Mouse (Mus musculus) intestine, postnatal 0 days (tissue): Measurements from ENCODE around the gene Alyref. TPM values are rescaled to one million over a fixed set of nuclear protein-coding genes. Genes with fewer than 3 reads are reported as not detected.

Source experiments
- ATAC-seq: fragments of 200-750 bp; cut with Nextera tagmentation; 2 replicates; pipeline ENCODE4 v1.8.0; 2017; ENCODE audit warnings: mild to moderate bottlenecking, moderate TSS enrichment, moderate library complexity
- H3K27ac ChIP-seq: fragments of 300-500 bp; sonication (generic); 2 replicates; pipeline ENCODE4 v1.5.1; 2014; ENCODE audit warnings: mild to moderate bottlenecking, low read depth, low read length, moderate library complexity
- H3K27me3 ChIP-seq: fragments of 300-500 bp; sonication (generic); replicated peaks from 2 replicates; pipeline ENCODE4 v1.6.1; 2014; ENCODE audit warnings: low read length, mixed read lengths; ENCODE audit not compliant: control insufficient read depth, insufficient read depth
- H3K36me3 ChIP-seq: fragments of 300-500 bp; sonication (generic); 2 replicates; pipeline ENCODE4 v1.6.1; 2014; ENCODE audit warnings: mild to moderate bottlenecking, moderate library complexity; ENCODE audit not compliant: control insufficient read depth, insufficient read depth
- H3K4me1 ChIP-seq: fragments of 300-500 bp; sonication (generic); replicated peaks from 2 replicates; pipeline ENCODE4 v1.6.1; 2014; ENCODE audit warnings: antibody characterized with exemption, low read length, mixed read lengths; ENCODE audit not compliant: control insufficient read depth, insufficient read depth
- H3K4me2 ChIP-seq: fragments of 300-500 bp; sonication (generic); replicated peaks from 2 replicates; pipeline ENCODE4 v1.6.1; 2014; ENCODE audit warnings: low read depth, mild to moderate bottlenecking, moderate library complexity
- H3K4me3 ChIP-seq: fragments of 300-500 bp; sonication (generic); 2 replicates; pipeline ENCODE4 v1.5.1; 2014; ENCODE audit warnings: low read depth, low read length
- H3K9ac ChIP-seq: fragments of 300-500 bp; sonication (generic); 2 replicates; pipeline ENCODE4 v1.6.1; 2014; ENCODE audit warnings: mild to moderate bottlenecking, low read depth, low read length
- H3K9me3 ChIP-seq: fragments of 300-500 bp; sonication (generic); 2 replicates; pipeline ENCODE4 v1.6.1; 2016; ENCODE audit warnings: mixed run types; ENCODE audit not compliant: control insufficient read depth
- CTCF ChIP-seq: sonication (generic); IDR thresholded peaks from 2 replicates; pipeline ENCODE4 v1.5.1; 2016; ENCODE audit warnings: low read depth, mild to moderate bottlenecking, control low read depth, antibody characterized with exemption, moderate library complexity
- WGBS: fragments of 180-500 bp; shearing (Covaris S2); extraction: QIAGEN DNeasy Blood & Tissue Kit; methylation state at CpG from one replicate; pipeline ENCODE4 v1.1.7; 2014; 5-methylcytosine and 5-hydroxymethylcytosine counted together
- polyA plus RNA-seq: library from polyadenylated mRNA; unstranded; fragments of >200 nt; fragmentation: Nextera tagmentation; extraction: Ambion mirVana; gene quantifications from 2 replicates; pipeline ENCODE4 v1.2.1, GENCODE M21; 2015

Alyref gene
- polyA plus RNA-seq, 1 experiment from 2014 or later = 226 TPM

DNA sequence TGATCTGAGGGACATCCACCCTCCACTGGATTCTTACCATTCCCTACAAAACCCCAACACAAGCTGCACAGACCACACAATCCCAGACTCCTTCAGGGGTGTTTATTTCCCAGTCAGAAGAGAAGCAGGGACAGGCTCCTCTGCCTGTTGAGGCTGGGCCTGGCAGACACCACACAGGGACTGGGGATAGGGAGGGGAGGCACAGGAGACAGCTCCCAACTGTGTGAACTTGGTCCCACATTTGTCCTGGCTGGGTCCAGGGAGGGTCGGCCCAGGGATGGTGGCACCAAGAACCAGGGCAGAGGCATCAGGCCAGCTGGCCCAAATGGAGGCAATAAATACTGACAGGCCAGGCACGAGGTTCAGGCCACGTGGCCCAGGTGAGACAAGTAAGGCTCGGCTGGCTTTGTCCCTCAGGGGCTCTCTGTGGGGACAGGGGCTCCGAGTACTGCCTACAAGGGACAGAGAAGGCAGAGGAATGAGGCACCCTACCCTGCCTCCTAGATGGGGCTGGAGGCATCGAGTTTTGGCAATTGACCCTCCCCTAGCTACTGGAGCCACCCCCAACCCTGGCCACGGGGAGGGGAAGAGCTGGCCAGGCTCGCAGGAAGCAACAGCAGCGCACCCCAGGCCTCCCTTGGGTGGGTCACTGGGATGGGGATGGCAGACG is 20.0 kb downstream of the Alyref start:
- no peak for ATAC-seq

DNA sequence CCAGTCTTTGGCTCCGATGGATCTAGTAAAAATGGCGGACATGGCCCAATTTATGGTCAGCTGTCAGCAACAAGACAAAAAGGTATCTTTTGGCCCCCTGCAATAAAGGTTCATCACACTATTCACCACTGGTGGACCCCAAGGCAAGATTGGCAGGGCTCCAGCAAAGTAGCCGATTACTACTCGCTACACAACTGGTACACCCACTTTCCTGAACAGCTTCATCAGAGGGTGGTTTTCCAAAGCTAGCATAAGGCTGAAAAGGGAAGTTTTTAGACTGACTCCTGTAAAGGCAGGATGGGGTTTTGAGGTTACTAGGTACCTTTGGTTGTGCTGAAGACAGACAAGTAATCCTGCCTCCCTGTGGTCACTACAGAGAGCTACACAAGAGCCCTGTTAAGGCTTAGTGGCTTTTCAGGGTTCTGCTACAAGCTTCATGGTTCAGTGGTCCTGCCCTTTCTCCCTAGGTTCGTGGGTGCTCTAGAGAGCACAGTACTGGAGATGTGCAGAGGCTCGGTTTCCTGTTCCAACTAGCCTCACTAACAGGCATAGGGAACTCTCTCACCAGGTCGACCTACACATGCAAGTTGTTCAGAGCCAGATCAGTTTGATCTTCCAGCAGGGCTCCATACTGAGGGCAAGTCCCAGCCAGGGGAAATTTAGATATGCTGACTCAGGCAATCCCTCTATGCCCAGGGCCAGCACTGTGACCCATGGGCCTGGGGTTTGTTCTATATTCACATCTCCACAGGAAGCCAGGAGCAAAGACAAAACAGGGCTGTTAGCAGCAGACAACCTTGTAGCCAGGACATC is 20.7 kb downstream of the Alyref start:
- Histone ChIP-seq H3K9me3 (no peaks in the 10 kb centered on the region), H3K4me2 (peak overlapping the region; percentile 47), H3K27ac (peak overlapping the region; percentile 99), H3K4me3 (no peak overlapping the region), H3K27me3 (no peaks in the 10 kb centered on the region), H3K9ac (peak overlapping the region; percentile 28; the same call in 1 of the 2 replicates), H3K4me1 (peaks cover 19% of the 10 kb centered on the region; the same call in 1 of the 2 replicates), H3K36me3 (peaks cover 27% of the 10 kb centered on the region)
- ATAC-seq = no peak
- TF ChIP-seq CTCF = peak; percentile 74
- WGBS = 76% methylated on average over 7 of the region's 7 CpGs

More for the DNA sequence above, 20.0 kb downstream of the Alyref start:
- Histone ChIP-seq H3K9me3 (no peaks in the 10 kb centered on the region), H3K4me3 (no peak overlapping the region), H3K4me1 (peaks cover 22% of the 10 kb centered on the region; the same call in 1 of the 2 replicates), H3K27ac (peak overlapping the region; percentile 99), H3K9ac (0 out of 2 replicates have a peak overlapping the region, but pooled peaks have one; percentile 28), H3K27me3 (no peaks in the 10 kb centered on the region), H3K4me2 (0 out of 2 replicates have a peak overlapping the region, but pooled peaks have one; percentile 47), H3K36me3 (peaks cover 27% of the 10 kb centered on the region)
- 73% methylated on average over 10 of the region's 10 CpGs for WGBS
- TF ChIP-seq CTCF = no peak

DNA sequence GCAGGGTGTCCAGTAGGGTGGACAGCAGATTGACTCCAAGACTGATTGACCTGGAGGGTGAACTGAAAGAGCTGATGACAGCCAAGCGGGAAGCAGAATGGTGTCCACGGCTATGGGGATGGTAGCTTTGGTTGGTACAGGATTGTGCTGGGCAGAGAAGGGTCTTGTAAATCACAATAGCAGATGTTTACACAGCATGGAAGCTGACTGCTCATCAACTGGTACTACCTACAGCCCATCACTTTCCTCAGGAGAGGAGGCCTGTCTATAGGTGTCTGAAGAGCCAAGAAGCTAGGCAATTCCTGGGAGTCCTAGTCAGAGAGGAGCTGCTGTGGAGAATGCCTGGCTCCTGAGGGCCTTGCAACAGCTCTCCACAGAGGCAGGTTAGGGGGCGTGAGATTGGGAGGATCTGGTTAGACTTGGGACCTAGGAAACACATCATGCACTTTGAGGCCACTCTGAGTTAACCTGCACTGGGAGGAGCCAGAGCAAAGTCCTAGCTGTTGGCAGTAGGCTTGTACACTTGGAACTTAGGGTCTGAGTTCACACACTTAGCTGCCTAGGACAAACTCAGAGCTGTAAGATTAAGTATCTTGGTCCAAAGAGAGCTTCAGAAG is 21.7 kb downstream of the Alyref start:
- Histone ChIP-seq H3K9ac (peak overlapping the region; percentile 40), H3K4me3 (no peak overlapping the region), H3K27me3 (no peaks in the 10 kb centered on the region), H3K27ac (peak overlapping the region; percentile 99), H3K4me1 (peaks cover 11% of the 10 kb centered on the region; the same call in 1 of the 2 replicates), H3K4me2 (peak overlapping the region; percentile 47; the same call in 1 of the 2 replicates), H3K36me3 (peaks cover 28% of the 10 kb centered on the region), H3K9me3 (no peaks in the 10 kb centered on the region)
- 64% methylated on average over 3 of the region's 3 CpGs for WGBS
- TF ChIP-seq CTCF = no peak
- ATAC-seq = peak; percentile 32

DNA sequence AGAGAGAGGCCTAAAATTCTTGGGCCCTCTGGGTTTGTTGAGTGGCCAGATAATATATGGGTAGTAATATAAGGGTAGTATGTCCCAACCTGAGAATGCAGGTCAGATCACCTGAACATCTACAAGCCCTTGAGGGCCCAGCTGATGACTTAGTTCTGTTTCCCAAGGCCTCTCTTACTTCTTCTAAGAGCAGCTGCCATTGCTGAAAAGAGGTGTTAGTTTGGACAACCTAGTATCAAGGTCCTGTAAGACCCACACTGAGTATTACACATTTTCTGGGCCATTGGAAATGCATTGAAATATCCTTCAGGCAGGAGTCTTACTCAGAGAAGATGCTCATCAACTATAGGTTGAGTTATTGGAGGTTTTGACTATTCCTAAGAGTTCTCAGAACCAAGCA is 22.2 kb downstream of the Alyref start:
- Histone ChIP-seq H3K9me3 (no peaks in the 10 kb centered on the region), H3K36me3 (peaks cover 33% of the 10 kb centered on the region), H3K4me2 (peak overlapping the region; percentile 7; the same call in 1 of the 2 replicates), H3K4me3 (no peak overlapping the region), H3K4me1 (peaks cover 14% of the 10 kb centered on the region; the same call in 1 of the 2 replicates), H3K27ac (peak overlapping the region; percentile 99), H3K27me3 (no peaks in the 10 kb centered on the region), H3K9ac (peak overlapping the region; percentile 40)
- TF ChIP-seq CTCF = no peak
- no peak for ATAC-seq

DNA sequence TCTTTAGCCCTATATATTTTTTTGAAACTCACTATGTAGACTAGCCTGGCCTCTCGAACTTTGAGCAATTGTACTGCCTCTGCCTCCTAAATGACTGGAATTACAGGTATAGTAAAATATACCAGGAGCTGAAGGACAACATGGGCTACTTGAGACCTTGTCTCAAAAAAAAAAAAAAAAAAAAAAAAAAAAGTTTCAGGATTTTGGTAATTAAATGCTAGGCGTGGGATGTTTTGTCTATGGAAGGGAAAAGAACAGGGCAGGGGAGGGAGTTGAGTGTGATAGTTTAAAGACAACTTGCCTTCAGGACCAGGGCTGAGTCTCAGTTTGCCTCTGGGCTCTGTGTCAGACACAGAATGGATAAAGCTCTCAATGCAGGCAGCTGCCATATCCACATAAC is 23.1 kb downstream of the Alyref start:
- Histone ChIP-seq H3K9ac (no peak overlapping the region), H3K27ac (peak overlapping the region; percentile 57), H3K9me3 (no peaks in the 10 kb centered on the region), H3K4me2 (peak overlapping the region; percentile 80; the same call in 1 of the 2 replicates), H3K4me3 (no peak overlapping the region), H3K27me3 (no peaks in the 10 kb centered on the region), H3K4me1 (peaks cover 14% of the 10 kb centered on the region; the same call in 1 of the 2 replicates), H3K36me3 (peaks cover 39% of the 10 kb centered on the region)
- ATAC-seq = no peak
- TF ChIP-seq CTCF = no peak
- WGBS = 74% methylated on average over 2 of the region's 2 CpGs

DNA sequence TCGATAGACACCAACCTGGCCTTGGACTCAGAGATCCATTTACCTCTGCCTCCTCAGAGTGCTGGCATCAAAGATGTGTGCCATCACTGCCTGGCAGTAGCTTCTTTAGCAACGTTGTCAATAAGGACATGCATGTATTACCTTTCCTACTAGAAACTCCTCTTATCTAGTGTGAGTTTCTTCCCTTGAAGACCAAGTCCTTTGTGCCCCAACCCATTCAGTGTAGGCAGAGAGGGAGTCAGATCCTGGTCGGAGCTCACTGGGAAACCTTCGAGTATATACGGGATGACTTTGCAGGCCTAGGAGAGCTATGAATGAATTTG is 23.9 kb downstream of the Alyref start:
- 32% methylated on average over 5 of the region's 5 CpGs for WGBS
- Histone ChIP-seq H3K4me1 (peaks cover 11% of the 10 kb centered on the region; the same call in 1 of the 2 replicates), H3K36me3 (peaks cover 39% of the 10 kb centered on the region), H3K27me3 (no peaks in the 10 kb centered on the region), H3K4me3 (peak overlapping the region; percentile 92), H3K4me2 (peak overlapping the region; percentile 80), H3K9ac (peak overlapping the region; percentile 81; the same call in 1 of the 2 replicates), H3K27ac (peak overlapping the region; percentile 97), H3K9me3 (no peaks in the 10 kb centered on the region)
- TF ChIP-seq CTCF = no peak
- ATAC-seq = no peak
